Mouse (Mus musculus) granulocyte monocyte progenitor cell, adult 5-6 weeks (primary cell): ENCODE results near the gene Armc2. TPM values are rescaled to one million over a fixed set of nuclear protein-coding genes. Genes with fewer than 3 reads are reported as not detected.
"Not testable (repeated sequence)": the region's sequence is repeated elsewhere in the genome, so short reads cannot be mapped to it uniquely, and the experiment has no call there.

Source experiments
- ATAC-seq: replicated peaks from 2 replicates; pipeline ENCODE4 v1.8.0; 2016; ENCODE audit warnings: mild to moderate bottlenecking, moderate TSS enrichment, inconsistent platforms; ENCODE audit not compliant: poor library complexity, severe bottlenecking
- total RNA-seq, 2 experiments: library from RNA; stranded (forward) in 1 of 2; stranded (reverse) in 1 of 2; fragments of 200-712, 200-1000 nt in 1 of 2; fragments of >200 nt in 1 of 2; fragmentation: Nextera tagmentation in 1 of 2; gene quantifications; 2 replicates each; pipeline ENCODE4 v1.2.3; 2014 to 2017

Gene Armc2
- total RNA-seq, 2 experiments from 2014 or later: not detected

DNA sequence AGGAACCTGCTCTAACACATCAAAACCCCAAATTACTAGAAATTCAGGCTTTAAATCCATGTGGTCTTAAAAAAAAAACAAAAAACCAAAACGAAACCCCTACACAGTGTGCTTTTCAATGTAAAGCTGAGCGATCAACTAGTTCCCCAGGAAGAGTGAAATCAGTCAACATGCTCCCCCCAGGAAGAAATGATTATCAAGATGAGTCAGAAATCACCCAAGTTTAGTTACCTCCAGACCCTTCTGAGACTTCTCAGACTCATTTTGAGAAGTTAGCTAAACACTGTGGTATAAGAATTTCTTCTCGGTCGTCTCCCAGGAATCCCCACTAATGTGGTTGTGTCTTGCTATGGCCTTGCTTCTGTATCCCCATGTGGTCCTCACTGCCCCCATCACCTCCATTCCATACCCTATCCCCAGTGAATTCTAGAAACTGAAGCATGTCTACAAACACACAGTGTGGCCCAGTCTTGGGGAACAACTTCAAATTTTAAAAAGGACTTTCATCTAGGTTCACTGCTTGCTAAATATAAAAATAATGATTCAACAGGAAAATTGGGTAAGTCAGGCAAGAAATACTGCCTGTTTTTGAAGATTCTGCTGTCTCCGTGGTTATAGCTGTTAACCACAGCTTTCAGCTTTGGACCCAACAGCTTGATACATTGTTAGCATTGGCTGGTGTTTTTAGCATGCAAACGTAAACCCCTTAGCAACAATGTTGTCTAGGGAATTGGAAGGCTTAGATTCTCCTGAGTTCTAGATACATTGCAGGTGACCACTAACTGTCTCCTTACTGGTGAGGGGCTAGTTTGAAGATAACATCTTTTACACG lies 39.6 kb downstream of the Armc2 start:
- peak; percentile 65 for ATAC-seq

DNA sequence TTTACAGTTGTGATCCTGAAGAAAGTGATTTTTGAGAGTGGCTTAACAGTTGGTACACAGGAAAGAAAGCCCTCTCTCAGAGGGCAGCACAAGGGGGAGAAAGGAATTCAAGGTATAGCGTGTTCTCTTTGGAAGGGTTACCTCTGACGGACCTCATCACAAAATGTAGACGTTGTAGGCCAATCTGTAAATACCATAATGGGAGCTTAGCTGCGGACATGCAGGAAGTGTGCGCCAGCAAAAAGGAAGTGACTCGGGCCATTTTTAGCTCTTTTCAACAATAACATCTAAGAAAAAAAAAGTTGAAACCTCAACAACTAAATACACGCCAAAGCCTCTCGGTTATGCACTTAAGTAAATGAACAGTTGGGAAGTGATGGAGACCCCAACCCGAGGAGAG lies 45.6 kb downstream of the Armc2 start:
- peak; percentile 43; the same call in 1 of the 2 replicates for ATAC-seq

DNA sequence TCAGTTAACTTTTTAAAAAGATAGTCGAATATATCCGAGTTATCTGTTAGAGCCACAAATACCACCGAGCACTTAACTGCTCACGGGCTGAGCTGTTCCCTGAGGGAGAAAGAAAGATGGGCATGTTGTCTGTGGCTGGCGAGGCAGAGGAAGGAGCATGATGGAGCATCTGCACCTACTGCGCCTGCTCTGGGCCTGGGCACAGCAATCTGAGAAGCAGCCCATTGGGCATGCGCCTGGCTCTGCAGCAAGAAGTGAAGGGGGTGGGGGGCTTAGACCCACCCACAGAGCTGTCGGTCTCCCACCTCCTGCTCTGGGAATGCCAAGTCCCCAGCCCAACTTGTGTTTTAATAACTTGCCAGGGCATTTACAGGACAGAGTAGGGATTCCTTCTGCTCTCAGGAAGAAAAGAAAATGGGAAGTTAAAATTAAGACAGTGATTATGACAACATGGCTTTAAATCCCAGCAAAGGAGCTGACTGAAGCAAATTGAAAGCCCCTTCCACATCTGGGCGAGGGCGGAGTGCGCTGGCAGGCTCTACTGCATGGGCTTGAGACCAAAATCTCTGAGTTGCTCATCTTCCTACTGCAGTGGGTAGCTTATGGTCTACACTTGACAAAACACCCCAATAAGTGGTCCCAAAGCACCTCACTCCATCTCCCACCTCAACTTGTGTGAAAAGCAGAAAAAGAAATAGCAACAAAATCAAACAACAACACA lies 50.2 kb downstream of the Armc2 start:
- ATAC-seq: 0 out of 2 replicates have a peak, but pooled peaks have one; percentile 12

DNA sequence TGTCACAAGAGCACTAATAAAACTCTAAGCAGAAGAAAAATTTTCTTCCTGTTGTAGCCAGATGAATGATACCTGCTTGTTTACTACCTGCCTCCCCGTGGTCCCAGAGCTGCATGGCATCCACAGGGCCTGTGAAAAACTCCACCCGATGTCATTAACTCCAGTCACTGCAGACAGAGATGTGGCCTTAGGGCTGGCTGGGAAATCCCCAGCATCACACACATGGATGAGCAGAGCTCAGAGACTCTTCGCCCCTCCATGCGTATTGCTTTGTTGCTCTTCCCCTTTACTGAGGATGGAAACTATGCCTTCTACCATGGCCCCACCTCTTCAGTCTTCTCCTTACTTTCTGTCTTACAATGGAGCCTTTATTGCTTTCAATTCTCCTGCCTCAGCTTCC lies 55.5 kb downstream of the Armc2 start:
- ATAC-seq: peak; percentile 62

DNA sequence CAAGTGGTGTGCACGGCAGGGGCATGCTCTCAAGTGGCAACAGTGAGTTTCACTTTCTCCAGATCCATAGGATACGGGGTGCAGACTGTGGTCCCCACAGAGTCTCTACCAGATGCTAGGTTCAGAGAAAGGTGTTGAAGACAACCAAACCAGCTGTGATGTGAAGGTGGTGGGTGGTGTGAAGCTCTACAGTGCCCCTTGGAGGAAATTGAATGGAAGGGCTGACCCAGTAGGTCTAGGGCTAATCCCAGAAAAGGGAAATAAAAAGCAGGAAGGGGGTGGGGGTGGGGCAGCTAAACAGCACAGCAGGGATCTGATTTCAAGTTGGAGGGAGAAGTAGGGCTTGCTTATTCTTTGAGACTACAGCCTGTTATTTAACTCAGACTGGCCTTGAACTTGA lies 58.4 kb downstream of the Armc2 start:
- 0 out of 2 replicates have a peak, but pooled peaks have one; percentile 33 for ATAC-seq

DNA sequence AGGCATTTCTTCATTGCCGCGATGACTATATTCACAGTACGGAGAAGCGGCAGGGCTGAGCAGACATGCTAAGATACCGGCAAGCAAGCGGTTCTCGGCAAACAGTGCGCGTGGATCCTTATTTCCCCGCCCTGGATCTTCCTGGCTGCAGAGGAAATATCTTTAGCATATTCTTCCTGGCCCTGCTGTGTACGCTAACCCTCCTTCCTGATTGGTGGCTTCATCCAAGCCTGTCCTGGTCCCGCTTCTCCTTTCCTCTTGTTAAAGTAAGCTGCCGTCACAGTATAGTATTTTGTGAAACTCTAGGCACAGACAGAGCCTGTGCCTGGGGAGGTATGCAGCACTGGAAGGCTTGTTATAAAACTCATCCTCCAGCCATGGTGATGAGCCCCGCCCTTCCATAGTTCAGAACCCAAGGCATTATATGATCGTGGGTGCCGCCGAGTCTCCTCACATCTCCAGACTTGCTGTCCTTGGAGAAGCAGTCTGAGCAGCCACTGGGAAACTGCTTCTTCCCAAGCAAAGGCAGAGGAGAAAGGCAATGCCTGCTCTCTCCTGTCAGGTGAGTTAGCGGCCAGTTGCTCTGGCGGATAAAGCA lies 59.5 kb downstream of the Armc2 start:
- ATAC-seq: peak; percentile 52; the same call in 1 of the 2 replicates

DNA sequence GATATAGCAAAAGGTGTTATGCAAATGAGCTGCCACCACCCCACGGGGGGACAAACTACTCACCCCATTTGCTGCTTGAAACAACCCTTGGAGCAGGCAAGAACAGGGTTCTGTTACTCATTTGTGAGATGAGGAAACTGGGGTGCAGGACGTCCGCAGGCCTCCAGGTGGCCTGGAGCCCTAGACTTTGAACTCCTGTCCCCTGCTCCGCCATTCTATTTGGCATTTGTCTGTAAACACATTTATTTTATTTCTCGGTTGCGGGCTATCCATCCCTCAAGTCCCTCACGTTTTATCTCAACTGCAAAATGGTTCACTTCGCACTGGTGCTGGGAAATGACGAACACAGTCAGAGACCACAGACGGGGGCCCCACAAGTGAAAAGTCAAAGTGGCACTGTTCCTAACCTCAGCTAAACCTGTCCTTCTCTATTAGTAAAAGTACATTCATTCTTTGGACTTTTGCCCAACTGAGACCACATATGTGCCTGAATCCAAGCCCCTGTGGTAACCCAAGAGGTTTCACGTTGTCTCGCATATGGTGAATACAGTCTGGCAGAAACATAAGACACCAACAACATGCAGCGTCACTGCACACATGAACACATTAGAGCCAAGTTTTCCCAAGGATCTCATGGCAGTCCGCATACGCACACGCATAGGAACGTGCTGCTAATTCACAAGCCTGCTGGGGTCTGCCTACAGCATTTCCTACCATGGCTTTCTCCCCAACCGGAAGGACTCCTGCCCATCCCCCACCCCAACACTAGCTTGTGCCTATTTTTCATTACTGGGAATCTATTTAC lies 60.6 kb downstream of the Armc2 start:
- 0 out of 2 replicates have a peak, but pooled peaks have one; percentile 30 for ATAC-seq

DNA sequence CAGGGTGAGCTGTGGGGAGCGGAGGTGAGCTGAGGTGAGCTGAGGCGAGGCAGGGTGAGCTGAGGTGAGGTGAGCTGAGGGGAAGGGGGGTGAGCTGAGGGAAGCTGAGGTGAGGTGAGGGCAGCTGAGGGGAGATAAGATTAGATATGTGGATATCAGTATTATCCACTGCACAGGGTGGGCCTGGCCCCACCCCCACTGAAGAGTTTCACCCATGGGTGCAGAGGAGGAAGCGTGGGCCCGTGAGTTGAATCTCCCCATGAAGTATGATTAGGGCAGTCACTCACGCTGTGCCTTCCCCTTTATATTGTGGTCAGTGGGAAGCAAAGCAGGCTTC lies 64.7 kb downstream of the Armc2 start:
- no peak for ATAC-seq

DNA sequence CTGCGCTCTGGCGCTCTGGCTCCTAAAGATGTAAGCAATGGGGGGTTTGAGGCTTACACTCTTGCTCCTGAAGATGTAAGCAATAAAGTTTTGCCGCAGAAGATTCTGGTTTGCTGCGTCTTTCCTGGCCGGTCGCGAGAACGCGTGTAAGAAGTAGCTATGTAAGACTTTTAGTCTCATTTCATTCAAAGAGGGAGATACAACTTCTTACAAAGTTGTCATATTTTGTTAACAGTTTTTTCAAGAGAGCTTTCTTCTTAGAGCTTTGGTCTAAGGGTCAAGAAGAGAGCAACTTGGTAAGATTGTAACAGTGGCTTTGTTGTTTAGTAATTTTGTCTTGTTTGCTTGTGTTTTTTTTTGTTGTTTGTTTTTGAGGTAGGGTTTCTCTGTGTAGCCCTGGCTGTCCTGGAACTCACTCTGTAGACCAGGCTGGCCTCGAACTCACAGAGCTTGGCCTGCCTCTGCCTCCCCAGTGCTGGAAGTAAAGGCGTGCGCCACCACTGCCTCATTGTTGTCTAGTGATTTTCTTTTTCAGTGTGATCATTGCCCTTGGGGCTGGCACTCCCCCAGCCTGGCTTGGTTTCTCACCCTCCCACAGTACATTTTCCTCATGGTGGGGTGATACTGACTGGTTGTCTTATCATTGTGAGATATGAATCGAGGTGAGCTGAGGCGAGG lies 65.3 kb downstream of the Armc2 start:
- no peak for ATAC-seq

DNA sequence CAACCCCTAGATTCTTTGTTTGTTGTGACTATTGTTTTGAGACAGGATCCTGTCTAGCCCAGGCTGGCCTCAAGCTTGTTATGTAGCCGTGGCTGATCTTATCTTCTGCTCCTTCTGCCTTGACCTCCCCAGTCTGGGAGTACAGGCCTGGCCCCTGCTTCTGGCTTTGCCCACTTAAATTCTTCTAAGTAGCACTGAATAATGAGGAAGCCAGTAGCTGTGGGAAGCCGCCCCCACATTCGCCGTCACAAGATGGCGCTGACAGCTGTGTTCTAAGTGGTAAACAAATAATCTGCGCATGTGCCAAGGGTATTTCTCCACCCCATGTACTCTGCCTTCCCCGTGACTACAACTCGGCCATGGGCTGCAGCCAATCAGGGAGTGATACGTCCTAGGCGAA lies 65.9 kb downstream of the Armc2 start:
- not testable (repeated sequence) for ATAC-seq

DNA sequence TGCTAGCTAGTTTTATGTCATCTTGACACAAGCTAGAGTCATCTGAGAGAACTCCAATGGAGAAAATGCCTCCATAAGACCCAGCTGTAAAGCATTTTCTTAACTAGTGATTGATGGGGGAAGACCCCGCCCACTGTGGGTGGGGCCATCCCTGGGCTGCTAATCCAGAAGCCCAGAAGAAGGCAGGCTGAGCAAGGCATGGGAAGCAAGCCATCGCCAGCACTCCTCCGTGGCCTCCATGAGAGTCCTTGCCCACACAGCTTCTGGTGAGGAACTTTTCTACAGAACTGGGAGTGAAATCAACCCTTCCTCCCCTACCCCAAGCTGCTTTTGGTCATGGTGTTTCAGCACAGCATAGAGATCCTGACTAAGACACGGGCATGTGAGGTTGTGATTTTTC lies 79.2 kb downstream of the Armc2 start:
- ATAC-seq: no peak

DNA sequence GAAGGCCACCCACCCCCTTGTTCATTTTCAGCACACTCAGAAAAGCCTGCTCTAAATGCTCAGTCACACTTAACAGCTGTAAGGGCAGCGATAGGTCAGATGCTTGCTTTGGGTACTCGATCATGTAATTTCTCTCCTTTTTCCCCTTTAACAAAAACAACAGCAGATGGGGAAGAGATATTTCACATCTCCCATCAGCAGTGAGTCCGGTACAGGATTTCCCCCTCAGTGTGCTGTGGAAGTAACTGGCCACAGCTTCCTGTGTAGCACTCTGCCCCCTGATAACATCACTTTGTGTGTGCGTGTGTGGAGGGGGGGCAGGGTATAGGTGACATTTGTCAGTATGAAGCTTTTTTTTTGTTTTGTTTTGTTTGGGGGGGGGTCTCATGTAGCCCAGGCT lies 81.1 kb downstream of the Armc2 start:
- peak; percentile 73 for ATAC-seq

DNA sequence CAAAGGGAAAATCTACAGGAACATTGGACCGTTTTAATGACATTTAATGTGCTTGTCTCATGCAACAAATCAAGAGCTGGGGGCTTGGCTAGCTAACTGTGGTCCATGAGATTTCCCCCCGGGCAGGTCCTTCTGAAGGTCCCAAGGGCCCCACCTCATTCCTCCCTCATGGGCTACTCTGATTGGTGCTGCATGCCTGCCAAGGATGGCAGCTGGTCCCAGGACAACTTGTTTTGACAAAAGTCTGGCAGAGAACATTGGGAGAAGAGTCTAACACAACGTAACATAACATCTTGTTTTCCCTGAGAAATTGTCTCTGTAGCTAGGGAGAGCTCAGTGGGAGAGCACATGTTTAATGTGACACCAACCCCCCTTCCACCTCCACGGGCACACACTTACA lies 82.1 kb downstream of the Armc2 start:
- ATAC-seq: no peak

DNA sequence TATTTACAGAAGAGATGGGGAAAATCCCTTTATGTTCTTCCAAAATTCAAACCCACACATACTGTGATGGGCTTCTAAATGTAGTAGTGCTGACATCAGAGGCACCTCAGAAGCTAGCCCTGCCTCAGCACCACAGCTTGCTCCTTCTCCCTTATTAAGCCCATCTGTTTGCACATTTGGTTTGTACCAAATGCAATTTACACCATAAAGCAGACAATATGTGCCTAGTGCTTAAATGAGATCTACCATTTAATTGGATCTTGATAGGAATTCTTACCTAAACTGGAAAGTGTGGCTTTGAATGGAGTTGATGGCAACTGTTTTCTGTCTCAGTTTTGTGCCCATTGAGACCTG lies 82.8 kb downstream of the Armc2 start:
- ATAC-seq: no peak

DNA sequence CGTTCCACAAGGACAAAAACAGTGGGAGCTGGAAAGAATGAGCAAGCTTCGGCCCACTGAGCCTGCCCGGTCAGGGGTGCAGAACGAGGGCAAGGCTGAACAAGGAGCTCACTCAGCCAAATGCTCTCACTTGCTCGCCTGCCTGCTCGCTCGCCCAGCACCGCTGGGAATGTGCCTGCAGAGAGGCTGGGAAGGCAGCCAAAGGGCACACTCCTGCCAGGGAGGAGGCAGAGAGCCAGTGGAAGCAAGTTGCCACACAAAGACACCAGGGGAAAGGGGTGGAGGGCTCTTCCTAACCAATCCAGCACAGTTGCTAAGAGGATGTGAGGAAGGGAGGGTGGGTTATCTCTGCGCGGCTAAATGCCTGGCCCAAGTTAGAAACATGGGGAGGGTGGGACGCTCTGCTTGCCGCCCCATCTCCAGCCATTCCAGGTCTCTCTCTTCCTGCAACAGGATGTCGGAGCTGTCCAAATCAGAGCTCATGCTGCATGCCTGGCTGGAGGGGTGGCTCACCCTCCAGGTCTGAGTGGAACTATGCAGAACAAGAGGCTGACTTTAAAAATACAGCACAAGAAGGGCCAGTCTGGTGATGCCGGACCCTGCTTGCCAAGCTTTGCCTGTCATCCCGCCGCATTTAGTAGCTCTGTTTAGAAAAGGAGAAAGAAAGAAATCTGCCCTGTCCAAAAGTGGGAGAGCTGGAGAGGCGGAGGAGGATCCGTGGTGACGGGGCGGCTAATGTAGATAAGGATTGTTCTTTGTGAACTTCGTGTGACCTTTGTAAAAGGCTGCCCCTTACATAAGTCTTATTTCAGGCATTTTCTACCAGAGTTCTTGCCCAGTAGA lies 83.4 kb downstream of the Armc2 start:
- peak; percentile 36; the same call in 1 of the 2 replicates for ATAC-seq

DNA sequence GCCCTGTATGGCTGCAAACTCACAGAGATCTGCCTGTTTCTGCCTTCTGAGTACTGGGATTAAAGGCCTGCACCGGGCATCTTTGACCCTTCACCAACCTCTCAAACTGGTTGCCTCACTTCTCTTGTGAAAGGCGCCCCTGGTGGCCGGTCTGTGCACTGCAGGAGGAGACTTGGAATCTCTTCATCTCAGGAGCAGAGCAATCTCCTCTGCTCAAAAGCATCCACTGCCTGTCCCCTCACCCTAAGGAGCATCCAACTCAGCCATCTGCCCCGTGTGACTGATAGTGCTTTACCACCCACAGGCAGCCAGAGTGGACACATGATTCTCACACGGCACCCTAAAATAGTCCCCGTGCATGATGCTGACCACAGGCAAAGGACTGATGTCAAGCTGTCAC lies 84.7 kb downstream of the Armc2 start:
- ATAC-seq: peak; percentile 47

DNA sequence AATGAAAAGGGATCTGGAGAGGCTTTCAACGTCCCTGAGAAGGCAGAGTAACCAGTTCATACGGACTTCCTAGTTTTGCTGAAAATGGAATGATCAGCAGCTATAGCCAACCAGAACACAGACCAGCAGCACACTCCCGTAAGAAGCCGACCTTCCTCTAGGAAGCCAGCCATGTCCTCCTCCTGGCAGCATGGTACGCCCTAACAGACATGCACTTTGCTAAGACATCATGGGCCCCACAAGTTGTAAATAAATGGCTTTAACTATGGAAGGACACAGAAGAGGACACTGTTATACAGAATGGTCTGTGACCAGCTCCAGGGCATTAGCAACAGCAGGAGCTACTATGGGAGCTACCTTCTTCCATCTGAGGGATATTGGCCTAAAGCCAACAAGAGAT lies 85.3 kb downstream of the Armc2 start:
- no peak for ATAC-seq

DNA sequence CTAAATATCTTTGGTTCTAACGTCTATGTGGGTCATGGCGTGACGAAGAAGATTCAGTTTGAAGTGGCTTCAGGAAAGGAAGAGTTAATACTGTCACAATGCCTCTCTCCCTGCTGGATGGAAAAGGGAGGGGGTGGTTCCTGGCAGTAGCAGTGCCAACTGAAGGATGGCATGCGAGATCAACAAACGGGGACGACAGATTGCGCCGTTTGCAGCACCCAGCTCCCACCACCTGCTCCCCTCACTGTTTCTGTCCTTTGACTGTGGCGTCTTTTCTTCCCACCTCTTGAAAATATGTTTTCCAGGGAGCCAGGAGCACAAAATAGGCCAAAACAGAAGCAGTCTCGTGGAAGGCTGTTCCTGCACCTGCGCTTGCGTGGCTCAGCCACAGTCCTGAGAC lies 86.3 kb downstream of the Armc2 start:
- no peak for ATAC-seq

DNA sequence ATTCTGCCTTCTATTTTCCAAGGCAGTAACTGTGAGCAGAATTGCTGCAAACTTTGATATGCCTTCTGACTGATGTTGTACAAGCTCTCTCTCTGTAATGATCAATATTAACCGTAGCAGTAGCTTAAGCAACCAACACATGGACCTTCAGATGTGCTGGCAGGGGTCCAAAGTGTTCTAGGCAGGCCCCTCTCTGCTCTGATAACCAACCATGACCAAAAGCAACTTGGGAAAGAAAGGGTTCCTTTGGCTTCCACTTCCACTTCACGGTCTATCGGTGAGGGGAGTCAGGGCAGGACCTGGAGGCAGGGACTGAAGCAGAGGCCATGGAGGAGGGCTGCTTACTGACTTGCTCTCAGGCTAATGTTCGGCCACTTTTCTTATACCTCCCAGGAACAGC lies 87.3 kb downstream of the Armc2 start:
- ATAC-seq: no peak
